Mouse (Mus musculus): Measurements from ENCODE around the gene H2afx.
"Not testable (repeated sequence)": the region's sequence is repeated elsewhere in the genome, so short reads cannot be mapped to it uniquely, and the experiment has no call there.

GRCm38 (mm10) chr9:44361931-44362330, 27.4 kb downstream of the H2afx start:
- TF ChIP-seq POLR2A, CTCF (IDR thresholded peaks at IDR 0.05; ENCODE audit: extremely low read depth, insufficient read depth, low read length): not testable (repeated sequence)

All from cortical plate, adult 2 months (tissue).